Mouse (Mus musculus) gonadal fat pad, adult 2 months (tissue): Measurements from ENCODE around the gene Ywhae. TPM values are rescaled to one million over a fixed set of nuclear protein-coding genes. Genes with fewer than 3 reads are reported as not detected.
"Not testable (repeated sequence)": the region's sequence is repeated elsewhere in the genome, so short reads cannot be mapped to it uniquely, and the experiment has no call there.

Source experiments
- DNase-seq: peaks from one replicate; pipeline ENCODE4 v3.0.0-alpha.2; 2012; ENCODE audit warnings: low read depth
- polyA plus RNA-seq: library from polyadenylated mRNA; depleted of rRNA; stranded (reverse); fragments of >200 nt; gene quantifications from 2 replicates; pipeline ENCODE4 v1.2.3, GENCODE M21; 2012; rRNA removed

The Ywhae gene
- 168 and 195 TPM in 2 replicates for polyA plus RNA-seq

- DNase-seq = no peak
These were observed at the start of gene Ywhae for GRCm38 (mm10) chr11:75732434-75733226. Ywhae (plus strand) TSS chr11:75732869.

- DNase-seq = no peak
These were observed 48.2 kb upstream of the Ywhae start for GRCm38 (mm10) chr11:75684462-75684861.

- no peak for DNase-seq
These were observed 47.7 kb upstream of the Ywhae start for GRCm38 (mm10) chr11:75684956-75685355.

- no peak for DNase-seq
These were observed 45.2 kb upstream of the Ywhae start for GRCm38 (mm10) chr11:75687343-75687993.

- no peak for DNase-seq
These were observed 44.5 kb upstream of the Ywhae start for GRCm38 (mm10) chr11:75688132-75688531.

- no peak for DNase-seq
These were observed 42.7 kb upstream of the Ywhae start for GRCm38 (mm10) chr11:75689977-75690376.

GRCm38 (mm10) chr11:75691047-75691446, 41.6 kb upstream of the Ywhae start:
- no peak for DNase-seq

- DNase-seq = no peak
These were observed 39.1 kb upstream of the Ywhae start for GRCm38 (mm10) chr11:75693570-75693969.

GRCm38 (mm10) chr11:75697464-75697863, 35.2 kb upstream of the Ywhae start:
- not testable (repeated sequence) for DNase-seq

GRCm38 (mm10) chr11:75700557-75700956, 32.1 kb upstream of the Ywhae start:
- DNase-seq = no peak

GRCm38 (mm10) chr11:75702761-75703160, 29.9 kb upstream of the Ywhae start:
- no peak for DNase-seq

GRCm38 (mm10) chr11:75703748-75704147, 28.9 kb upstream of the Ywhae start:
- DNase-seq = no peak

- DNase-seq = no peak
These were observed 18.7 kb upstream of the Ywhae start for GRCm38 (mm10) chr11:75713949-75714348.

- no peak for DNase-seq
These were observed 17.1 kb upstream of the Ywhae start for GRCm38 (mm10) chr11:75715556-75715955.

- DNase-seq = no peak
These were observed 15.9 kb upstream of the Ywhae start for GRCm38 (mm10) chr11:75716661-75717325.

- no peak for DNase-seq
These were observed 10.3 kb upstream of the Ywhae start for GRCm38 (mm10) chr11:75722339-75722738.

- no peak for DNase-seq
These were observed 5.5 kb upstream of the Ywhae start for GRCm38 (mm10) chr11:75727168-75727567.

- not testable (repeated sequence) for DNase-seq
These were observed 5.0 kb upstream of the Ywhae start for GRCm38 (mm10) chr11:75727659-75728058.

GRCm38 (mm10) chr11:75733227-75733940, 715 bp downstream of the Ywhae start:
- no peak for DNase-seq

- DNase-seq = no peak
These were observed 3.0 kb downstream of the Ywhae start for GRCm38 (mm10) chr11:75735462-75736252.

- no peak for DNase-seq
These were observed 4.3 kb downstream of the Ywhae start for GRCm38 (mm10) chr11:75736978-75737377.
